In genomic region chr6:143525092-143525491, GRCm38 (mm10) we compare ENCODE assay signal across 28 mouse cellular contexts.
DNase-seq lines count a peak whose midpoint lies in the region; ATAC-seq and TF ChIP-seq lines count a peak whose summit lies in the region.
"Had no signal": no experiment of that assay in that cellular context is flagged by ENCODE, and none has a peak within 500 bp of the region (broad histone marks: within the 10 kb centered on the region; RNA-seq: fewer than 3 reads in every experiment).

No protein-coding gene starts in this region.

- no peak for TF ChIP-seq POLR2A in liver, adult 2 months (IDR thresholded peaks at IDR 0.05; ENCODE audit: extremely low read depth, insufficient read depth, low read length)
- TF ChIP-seq POLR2A in myocyte (IDR thresholded peaks at IDR 0.05; ENCODE audit: insufficient read length, low read depth) = no peak

- H3K4me1 ChIP-seq in liver, adult 2 months (ENCODE audit: control insufficient read depth, insufficient read depth, low read length) = peaks cover 3% of the 10 kb centered on the region; the same call in 1 of the 2 replicates
- H3K4me1 ChIP-seq in intestine, embryonic 15.5 days (replicated peaks) = no peaks in the 10 kb centered on the region
- no peaks in the 10 kb centered on the region for H3K4me1 ChIP-seq in intestine, postnatal 0 days (replicated peaks; ENCODE audit: control insufficient read depth, insufficient read depth, low read length)
- H3K4me1 ChIP-seq: embryonic facial prominence, embryonic 13.5 days; embryonic facial prominence, embryonic 15.5 days; forebrain, embryonic 10.5 days; forebrain, embryonic 12.5 days had no signal

- H3K27ac ChIP-seq in liver, adult 2 months (replicated peaks; ENCODE audit: insufficient read depth, low read depth, low read length) = no peak overlapping the region
- H3K27ac ChIP-seq in intestine, embryonic 15.5 days = no peak overlapping the region
- H3K27ac ChIP-seq in intestine, postnatal 0 days (ENCODE audit: low read depth, low read length) = no peak overlapping the region
- H3K27ac ChIP-seq: embryonic facial prominence, embryonic 13.5 days; embryonic facial prominence, embryonic 15.5 days; forebrain, embryonic 10.5 days; forebrain, embryonic 12.5 days had no signal

- H3K36me3 ChIP-seq in liver, adult 2 months (ENCODE audit: control insufficient read depth, insufficient read depth, low read length) = no peaks in the 10 kb centered on the region
- H3K36me3 ChIP-seq in intestine, embryonic 15.5 days = no peaks in the 10 kb centered on the region
- H3K36me3 ChIP-seq in intestine, postnatal 0 days (ENCODE audit: control insufficient read depth, insufficient read depth) = no peaks in the 10 kb centered on the region
- H3K36me3 ChIP-seq in myocyte (ENCODE audit: control insufficient read depth, insufficient read depth) = no peaks in the 10 kb centered on the region
- H3K36me3 ChIP-seq: embryonic facial prominence, embryonic 13.5 days; embryonic facial prominence, embryonic 15.5 days; forebrain, embryonic 10.5 days; forebrain, embryonic 12.5 days; G1E had no signal

- WGBS in liver, adult 2 months = 65% methylated on average over 4 of the region's 4 CpGs
- WGBS in intestine, embryonic 15.5 days = 77% methylated on average over 4 of the region's 4 CpGs
- 61% methylated on average over 4 of the region's 4 CpGs for WGBS in intestine, postnatal 0 days

- no peak overlapping the region for H3K4me2 ChIP-seq in intestine, embryonic 15.5 days (replicated peaks)
- H3K4me2 ChIP-seq in intestine, postnatal 0 days (replicated peaks; ENCODE audit: low read depth) = no peak overlapping the region
- no peak overlapping the region for H3K4me2 ChIP-seq in myocyte (ENCODE audit: low read depth)
- H3K4me2 ChIP-seq: embryonic facial prominence, embryonic 13.5 days; embryonic facial prominence, embryonic 15.5 days; forebrain, embryonic 12.5 days had no signal

- H3K4me3 ChIP-seq in liver, adult 2 months (ENCODE audit: insufficient read depth, low read depth, low read length) = no peak overlapping the region
- no peak overlapping the region for H3K4me3 ChIP-seq in intestine, embryonic 15.5 days (replicated peaks)
- H3K4me3 ChIP-seq in intestine, postnatal 0 days (ENCODE audit: low read depth, low read length) = no peak overlapping the region
- H3K4me3 ChIP-seq in myocyte = no peak overlapping the region
- H3K4me3 ChIP-seq: embryonic facial prominence, embryonic 13.5 days; embryonic facial prominence, embryonic 15.5 days; erythroblast, embryonic 14.5 days; forebrain, embryonic 10.5 days; forebrain, embryonic 12.5 days had no signal

- no peak for TF ChIP-seq CTCF in liver, adult 2 months (IDR thresholded peaks at IDR 0.05; ENCODE audit: low read depth, low read length)
- no peak for TF ChIP-seq CTCF in intestine, postnatal 0 days (IDR thresholded peaks at IDR 0.05; ENCODE audit: low read depth)

- H3K79me2 ChIP-seq in liver, adult 2 months (ENCODE audit: control insufficient read depth, insufficient read depth, low read length) = no peaks in the 10 kb centered on the region
- H3K79me2 ChIP-seq in myocyte (ENCODE audit: control insufficient read depth, insufficient read depth) = no peaks in the 10 kb centered on the region

- DNase-seq in liver, adult 2 months (ENCODE audit: extremely low read depth, low read depth, low spot score) = peak; percentile 42
- DNase-seq in liver = no peak
- no peak for DNase-seq in layer of hippocampus, adult 8-10 months (ENCODE audit: low spot score in 2 of 2)
- DNase-seq in layer of hippocampus, postnatal 14 days (ENCODE audit: low spot score in 2 of 2) = no peak
- DNase-seq: adrenal gland, adult 8-10 months; adrenal gland, postnatal 14 days; B cell, adult 2 months; cerebellum, adult 11 months; cerebellum, adult 18-20 months; cerebellum, adult 8-10 months; cerebellum, adult 9-11 months; cerebellum, postnatal 14 days; cerebellum, postnatal 36 days; embryo, embryonic 11 days had no signal

- H3K9ac ChIP-seq in liver, adult 2 months (ENCODE audit: low read depth, low read length) = no peak overlapping the region
- no peak overlapping the region for H3K9ac ChIP-seq in intestine, embryonic 15.5 days
- H3K9ac ChIP-seq in intestine, postnatal 0 days (ENCODE audit: low read depth, low read length) = no peak overlapping the region
- H3K9ac ChIP-seq: embryonic facial prominence, embryonic 13.5 days; embryonic facial prominence, embryonic 15.5 days; forebrain, embryonic 12.5 days had no signal

- no peaks in the 10 kb centered on the region for H3K9me3 ChIP-seq in intestine, embryonic 15.5 days
- no peaks in the 10 kb centered on the region for H3K9me3 ChIP-seq in intestine, postnatal 0 days (ENCODE audit: control insufficient read depth)
- H3K9me3 ChIP-seq: embryonic facial prominence, embryonic 13.5 days; embryonic facial prominence, embryonic 15.5 days had no signal

- peak; percentile 66; the same call in 1 of the 2 replicates for ATAC-seq in intestine, embryonic 15.5 days
- peak; percentile 72 for ATAC-seq in intestine, postnatal 0 days
- ATAC-seq: activated CD4-positive, CD25-positive, alpha-beta regulatory T cell, adult 4 months; CD4-positive, CD25-positive, alpha-beta regulatory T cell, adult 4 months; forebrain, embryonic 14.5 days; Patski had no signal

- no peaks in the 10 kb centered on the region for H3K27me3 ChIP-seq in liver, adult 2 months (ENCODE audit: control insufficient read depth, insufficient read depth, low read length)
- no peaks in the 10 kb centered on the region for H3K27me3 ChIP-seq in intestine, embryonic 15.5 days (replicated peaks)
- H3K27me3 ChIP-seq in intestine, postnatal 0 days (replicated peaks; ENCODE audit: control insufficient read depth, insufficient read depth, low read length) = no peaks in the 10 kb centered on the region
- H3K27me3 ChIP-seq in myocyte (ENCODE audit: control insufficient read depth, insufficient read depth, insufficient read length) = no peaks in the 10 kb centered on the region
- H3K27me3 ChIP-seq: CH12.LX; embryonic facial prominence, embryonic 13.5 days; embryonic facial prominence, embryonic 15.5 days; forebrain, embryonic 12.5 days; Patski had no signal

- no peak overlapping the region for H3ac ChIP-seq in myocyte (ENCODE audit: control insufficient read depth, insufficient read length)

TF ChIP-seq in myocyte, 11 proteins besides CTCF, POLR2A, EP300 and RAD21:
- no peak for TF ChIP-seq MYOG (IDR thresholded peaks at IDR 0.05; ENCODE audit: control insufficient read depth in 1 of 3, insufficient read depth in 1 of 3, insufficient read length in 2 of 3, low read depth in 2 of 3)
- TF ChIP-seq CEBPB (IDR thresholded peaks at IDR 0.05; ENCODE audit: insufficient read depth, poor library complexity, severe bottlenecking) = peak; percentile 75; the same call in 1 of the 2 replicates
- no peak for TF ChIP-seq TCF3 (IDR thresholded peaks at IDR 0.05; ENCODE audit: insufficient read length, low read depth)
- TF ChIP-seq MAX (IDR thresholded peaks at IDR 0.05; ENCODE audit: low read depth) = no peak
